Mouse (Mus musculus): ENCODE measurements around the gene Olfr263. TPM values are rescaled to one million over a fixed set of nuclear protein-coding genes. Genes with fewer than 3 reads are reported as not detected.

Gene Olfr263
- polyA plus RNA-seq, 1 experiment = not detected

GRCm38 (mm10) chr13:21169121-21169656 is 39.8 kb downstream of the Olfr263 start:
- Histone ChIP-seq H3K36me3 (ENCODE audit: control insufficient read depth, insufficient read depth, low read length) (no peaks in the 10 kb centered on the region), H3K4me3 (ENCODE audit: control insufficient read depth, insufficient read depth, low read length) (no peak overlapping the region), H3K27ac (ENCODE audit: control insufficient read depth, insufficient read depth, low read length) (no peak overlapping the region), H3K4me1 (replicated peaks; ENCODE audit: control insufficient read depth, insufficient read depth, low read length) (peaks cover 7% of the 10 kb centered on the region), H3K27me3 (ENCODE audit: control insufficient read depth, insufficient read depth, low read length) (no peaks in the 10 kb centered on the region)
- no peak for TF ChIP-seq CTCF (IDR thresholded peaks at IDR 0.05; ENCODE audit: borderline replicate concordance, control insufficient read depth, extremely low read depth, insufficient read depth, low read length, poor library complexity)
- no peak for TF ChIP-seq POLR2A (IDR thresholded peaks at IDR 0.05; ENCODE audit: control insufficient read depth, extremely low read depth, insufficient read depth, low read length, poor library complexity)
- peak; percentile 9 for DNase-seq
- WGBS = 1% methylated on average over 14 of the region's 14 CpGs

GRCm38 (mm10) chr13:21169657-21170430 is 40.4 kb downstream of the Olfr263 start:
- peaks cover 7% of the 10 kb centered on the region for H3K4me1 ChIP-seq (replicated peaks; ENCODE audit: control insufficient read depth, insufficient read depth, low read length)
- H3K36me3 ChIP-seq (ENCODE audit: control insufficient read depth, insufficient read depth, low read length) = no peaks in the 10 kb centered on the region
- TF ChIP-seq POLR2A (IDR thresholded peaks at IDR 0.05; ENCODE audit: control insufficient read depth, extremely low read depth, insufficient read depth, low read length, poor library complexity) (no peak), CTCF (IDR thresholded peaks at IDR 0.05; ENCODE audit: borderline replicate concordance, control insufficient read depth, extremely low read depth, insufficient read depth, low read length, poor library complexity) (no peak)
- H3K4me3 ChIP-seq (ENCODE audit: control insufficient read depth, insufficient read depth, low read length) = peak overlapping the region; percentile 45
- H3K27me3 ChIP-seq (ENCODE audit: control insufficient read depth, insufficient read depth, low read length) = no peaks in the 10 kb centered on the region
- WGBS = 2% methylated on average over 39 of the region's 39 CpGs
- peak overlapping the region; percentile 51; the same call in 1 of the 2 replicates for H3K27ac ChIP-seq (ENCODE audit: control insufficient read depth, insufficient read depth, low read length)
- peak; percentile 76 for DNase-seq

GRCm38 (mm10) chr13:21170431-21171155 is 41.2 kb downstream of the Olfr263 start:
- H3K27ac ChIP-seq (ENCODE audit: control insufficient read depth, insufficient read depth, low read length) = no peak overlapping the region
- no peak overlapping the region for H3K4me3 ChIP-seq (ENCODE audit: control insufficient read depth, insufficient read depth, low read length)
- 89% methylated on average over 17 of the region's 17 CpGs for WGBS
- H3K36me3 ChIP-seq (ENCODE audit: control insufficient read depth, insufficient read depth, low read length) = no peaks in the 10 kb centered on the region
- H3K27me3 ChIP-seq (ENCODE audit: control insufficient read depth, insufficient read depth, low read length) = no peaks in the 10 kb centered on the region
- no peak for TF ChIP-seq CTCF (IDR thresholded peaks at IDR 0.05; ENCODE audit: borderline replicate concordance, control insufficient read depth, extremely low read depth, insufficient read depth, low read length, poor library complexity)
- TF ChIP-seq POLR2A (IDR thresholded peaks at IDR 0.05; ENCODE audit: control insufficient read depth, extremely low read depth, insufficient read depth, low read length, poor library complexity) = no peak
- H3K4me1 ChIP-seq (replicated peaks; ENCODE audit: control insufficient read depth, insufficient read depth, low read length) = peaks cover 7% of the 10 kb centered on the region
- DNase-seq = no peak

- 58% methylated on average over 15 of the region's 15 CpGs for WGBS
- TF ChIP-seq CTCF (IDR thresholded peaks at IDR 0.05; ENCODE audit: borderline replicate concordance, control insufficient read depth, extremely low read depth, insufficient read depth, low read length, poor library complexity) = no peak
- TF ChIP-seq POLR2A (IDR thresholded peaks at IDR 0.05; ENCODE audit: control insufficient read depth, extremely low read depth, insufficient read depth, low read length, poor library complexity) = no peak
These were observed 41.7 kb downstream of the Olfr263 start for GRCm38 (mm10) chr13:21171156-21171530.

GRCm38 (mm10) chr13:21171600-21172150 is 42.2 kb downstream of the Olfr263 start:
- H3K27ac ChIP-seq (ENCODE audit: control insufficient read depth, insufficient read depth, low read length) = no peak overlapping the region
- WGBS = 1% methylated on average over 12 of the region's 12 CpGs
- TF ChIP-seq POLR2A (IDR thresholded peaks at IDR 0.05; ENCODE audit: control insufficient read depth, extremely low read depth, insufficient read depth, low read length, poor library complexity) (no peak), CTCF (IDR thresholded peaks at IDR 0.05; ENCODE audit: borderline replicate concordance, control insufficient read depth, extremely low read depth, insufficient read depth, low read length, poor library complexity) (no peak)
- H3K4me3 ChIP-seq (ENCODE audit: control insufficient read depth, insufficient read depth, low read length) = no peak overlapping the region
- peak; percentile 5 for DNase-seq
- no peaks in the 10 kb centered on the region for H3K36me3 ChIP-seq (ENCODE audit: control insufficient read depth, insufficient read depth, low read length)
- peaks cover 7% of the 10 kb centered on the region for H3K4me1 ChIP-seq (replicated peaks; ENCODE audit: control insufficient read depth, insufficient read depth, low read length)
- no peaks in the 10 kb centered on the region for H3K27me3 ChIP-seq (ENCODE audit: control insufficient read depth, insufficient read depth, low read length)

More at GRCm38 (mm10) chr13:21171156-21171530, 41.7 kb downstream of the Olfr263 start:
- DNase-seq = peak; percentile 20
- H3K36me3 ChIP-seq (ENCODE audit: control insufficient read depth, insufficient read depth, low read length) = no peaks in the 10 kb centered on the region
- H3K4me1 ChIP-seq (replicated peaks; ENCODE audit: control insufficient read depth, insufficient read depth, low read length) = peaks cover 7% of the 10 kb centered on the region
- no peak overlapping the region for H3K4me3 ChIP-seq (ENCODE audit: control insufficient read depth, insufficient read depth, low read length)
- no peak overlapping the region for H3K27ac ChIP-seq (ENCODE audit: control insufficient read depth, insufficient read depth, low read length)
- no peaks in the 10 kb centered on the region for H3K27me3 ChIP-seq (ENCODE audit: control insufficient read depth, insufficient read depth, low read length)
